Mouse (Mus musculus) C2C12 (cell line): ENCODE results near the gene Fgf11. TPM values are rescaled to one million over a fixed set of nuclear protein-coding genes. Genes with fewer than 3 reads are reported as not detected.

Source experiments
- H3K27me3 ChIP-seq: one replicate; pipeline ENCODE4 v1.6.1; 2011; ENCODE audit not compliant: control insufficient read depth, insufficient read depth, insufficient read length
- H3K36me3 ChIP-seq: one replicate; pipeline ENCODE4 v1.6.1; 2011; ENCODE audit not compliant: control insufficient read depth, insufficient read depth
- H3K4me3 ChIP-seq: one replicate; pipeline ENCODE4 v1.5.1; 2011; ENCODE audit warnings: mild to moderate bottlenecking, control low read depth; ENCODE audit not compliant: poor library complexity, insufficient read depth, severe bottlenecking
- H3K79me2 ChIP-seq: one replicate; pipeline ENCODE4 v1.6.1; 2011; ENCODE audit not compliant: control insufficient read depth, insufficient read depth
- H3K79me3 ChIP-seq: one replicate; pipeline ENCODE4 v1.6.1; 2011; ENCODE audit warnings: low read depth, control low read depth
- H3ac ChIP-seq: one replicate; pipeline ENCODE3; 2011; ENCODE audit warnings: low read depth; ENCODE audit not compliant: control insufficient read depth, insufficient read length
- CEBPB ChIP-seq: IDR thresholded peaks from one replicate; pipeline ENCODE4 v1.6.1; 2011; ENCODE audit warnings: low read depth, mild to moderate bottlenecking, control low read depth, moderate library complexity
- CTCF ChIP-seq: IDR thresholded peaks from one replicate; pipeline ENCODE4 v1.5.1; 2011; ENCODE audit not compliant: control insufficient read depth, insufficient read depth, insufficient read length
- FOSL1 ChIP-seq: IDR thresholded peaks from one replicate; pipeline ENCODE4 v1.8.0; 2011; ENCODE audit warnings: mild to moderate bottlenecking, low read length; ENCODE audit not compliant: poor library complexity, insufficient read depth, severe bottlenecking
- MAX ChIP-seq: IDR thresholded peaks from one replicate; pipeline ENCODE4 v1.6.1; 2011; ENCODE audit warnings: mild to moderate bottlenecking, control low read depth
- MYOD1 ChIP-seq: IDR thresholded peaks from one replicate; pipeline ENCODE4 v1.6.1; 2011; ENCODE audit warnings: low read depth; ENCODE audit not compliant: control insufficient read depth, insufficient read length
- MYOG ChIP-seq: IDR thresholded peaks from one replicate; pipeline ENCODE4 v1.6.1; 2011; ENCODE audit not compliant: control insufficient read depth, insufficient read length; ENCODE audit errors: extremely low read depth
- USF1 ChIP-seq: IDR thresholded peaks from one replicate; pipeline ENCODE4 v1.6.1; 2011; ENCODE audit warnings: low read depth, mild to moderate bottlenecking, control low read depth, moderate library complexity
- polyA plus RNA-seq: library from polyadenylated mRNA; unstranded; fragments of >200 nt; fragmentation: generic; extraction: Trizol; gene quantifications from one replicate; pipeline ENCODE4 v1.2.1, GENCODE M21; 2012; ENCODE audit warnings: missing spikeins

Fgf11 gene
- polyA plus RNA-seq, 1 experiment = 4.2 TPM

- Histone ChIP-seq H3K36me3 (peaks cover 6% of the 10 kb centered on the region), H3K27me3 (no peaks in the 10 kb centered on the region), H3K79me2 (no peaks in the 10 kb centered on the region), H3K4me3 (no peak overlapping the region), H3K79me3 (no peaks in the 10 kb centered on the region), H3ac (no peak overlapping the region)
- TF ChIP-seq FOSL1 (peak; percentile 27), USF1 (no peak), MYOG (no peak), MAX (no peak), CEBPB (peak; percentile 68), CTCF (no peak), MYOD1 (peak; percentile 61)
Measured at GRCm38 (mm10) chr11:69797924-69798323, 3.7 kb downstream of the Fgf11 start.

DNA sequence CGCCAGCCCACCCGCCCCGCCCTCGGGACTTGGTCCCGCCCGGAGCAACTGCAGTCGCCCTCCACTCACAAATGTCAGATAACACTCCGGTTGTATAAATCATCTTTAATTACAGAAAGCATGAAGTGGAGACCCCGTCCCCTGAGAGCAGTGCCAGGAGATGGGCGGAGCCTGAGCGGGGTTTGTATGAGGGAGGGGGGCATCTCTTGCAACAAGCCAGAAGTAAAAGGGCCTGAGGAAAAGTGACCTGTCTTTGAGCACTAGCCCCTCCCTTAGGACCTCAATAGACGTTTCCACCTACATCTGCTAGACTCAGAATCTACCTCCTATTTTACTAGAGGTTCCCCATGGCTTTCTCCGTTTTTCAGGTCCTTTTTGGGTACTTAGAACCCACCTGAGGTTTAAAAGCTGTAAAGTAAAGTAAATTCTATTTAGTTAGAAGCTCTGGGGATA, 5.6 kb downstream of the Fgf11 start:
- TF ChIP-seq CTCF = no peak
- TF ChIP-seq MYOG = no peak
- no peak for TF ChIP-seq FOSL1
- TF ChIP-seq USF1 = no peak
- TF ChIP-seq CEBPB = no peak
- no peak for TF ChIP-seq MAX
- no peak for TF ChIP-seq MYOD1
- H3K27me3 ChIP-seq = no peaks in the 10 kb centered on the region

GRCm38 (mm10) chr11:69795168-69795982, 6.3 kb downstream of the Fgf11 start, which contains the start of gene Chrnb1:
TSS of gene Chrnb1 (minus strand) at chr11:69795943.
- Histone ChIP-seq H3K79me3 (no peaks in the 10 kb centered on the region), H3K4me3 (peak within 1 kb of the TSS; percentile 35), H3K27me3 (no peaks in the 10 kb centered on the region), H3K79me2 (no peaks in the 10 kb centered on the region), H3ac (peak within 1 kb of the TSS; percentile 72), H3K36me3 (peaks cover 20% of the 10 kb centered on the region)
- TF ChIP-seq MYOD1 (peak; percentile 92), USF1 (no peak), MYOG (no peak), MAX (peak; percentile 46), CEBPB (no peak), CTCF (no peak), FOSL1 (no peak)

More for the DNA sequence above, 5.6 kb downstream of the Fgf11 start:
- H3K36me3 ChIP-seq = peaks cover 20% of the 10 kb centered on the region
- no peaks in the 10 kb centered on the region for H3K79me2 ChIP-seq
- no peaks in the 10 kb centered on the region for H3K79me3 ChIP-seq
- peak overlapping the region; percentile 27 for H3ac ChIP-seq
- H3K4me3 ChIP-seq = peak overlapping the region; percentile 35

DNA sequence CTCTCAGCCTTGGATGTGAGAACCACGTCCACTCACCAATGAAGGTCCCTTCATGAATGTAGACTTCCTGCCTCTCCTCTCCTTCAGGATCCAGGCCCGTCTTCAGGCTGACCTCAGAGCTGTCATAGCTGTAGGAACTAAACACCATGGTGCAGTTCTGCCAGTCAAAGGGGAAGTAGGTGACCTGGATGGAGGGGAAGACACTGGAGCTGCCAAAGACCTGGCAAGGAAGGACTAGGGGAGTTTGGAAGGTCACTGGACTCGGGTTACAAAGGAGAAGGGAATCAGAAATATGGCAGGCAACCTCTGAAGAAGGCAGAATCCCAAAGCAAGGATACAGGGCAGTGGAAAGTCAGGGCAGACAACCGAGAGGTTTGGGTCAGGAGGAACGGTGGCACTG, 8.2 kb downstream of the Fgf11 start:
- H3K4me3 ChIP-seq = no peak overlapping the region
- no peaks in the 10 kb centered on the region for H3K79me2 ChIP-seq
- TF ChIP-seq MAX (no peak), MYOD1 (no peak), MYOG (no peak), CEBPB (no peak), CTCF (no peak), FOSL1 (no peak), USF1 (no peak)
- H3K36me3 ChIP-seq = peaks cover 31% of the 10 kb centered on the region
- H3K79me3 ChIP-seq = no peaks in the 10 kb centered on the region
- H3K27me3 ChIP-seq = no peaks in the 10 kb centered on the region
- no peak overlapping the region for H3ac ChIP-seq

- Histone ChIP-seq H3K79me2 (no peaks in the 10 kb centered on the region), H3ac (no peak overlapping the region), H3K27me3 (no peaks in the 10 kb centered on the region), H3K4me3 (no peak overlapping the region), H3K36me3 (peaks cover 31% of the 10 kb centered on the region), H3K79me3 (no peaks in the 10 kb centered on the region)
- TF ChIP-seq MYOG (no peak), FOSL1 (no peak), MAX (no peak), CTCF (no peak), MYOD1 (no peak), CEBPB (no peak), USF1 (no peak)
Measured at GRCm38 (mm10) chr11:69791420-69791819, 10.2 kb downstream of the Fgf11 start.
